ENCODE assay signal across 24 mouse cellular contexts in genomic region chr11:5980561-5980960, GRCm38 (mm10).
"Had no signal": no experiment of that assay in that cellular context is flagged by ENCODE, and none has a peak within 500 bp of the region (broad histone marks: within the 10 kb centered on the region; RNA-seq: fewer than 3 reads in every experiment).

No protein-coding gene starts in this region.

- H3K9ac ChIP-seq: limb, embryonic 13.5 days; liver, embryonic 12.5 days; liver, embryonic 15.5 days; lung, embryonic 15.5 days; neural tube, embryonic 12.5 days; neural tube, embryonic 15.5 days; stomach, embryonic 15.5 days had no signal

- H3K4me1 ChIP-seq: liver, embryonic 12.5 days; liver, embryonic 15.5 days; lung, embryonic 15.5 days; neural tube, embryonic 12.5 days; neural tube, embryonic 15.5 days; stomach, embryonic 15.5 days had no signal

- DNase-seq: kidney, adult 9 months; kidney, postnatal 14 days; kidney, postnatal 4 days; layer of hippocampus, adult 9-11 months; layer of hippocampus, postnatal 36 days; liver; lung, adult 18-20 months; lung, postnatal 10 days; lung, postnatal 36 days; midbrain, embryonic 14.5 days; right cerebral cortex, adult 18-20 months; right cerebral cortex, postnatal 14 days; spleen, adult 18-20 months; thymus, postnatal 36 days had no signal

- H3K4me3 ChIP-seq: limb, embryonic 10.5 days; limb, embryonic 13.5 days; liver, embryonic 12.5 days; liver, embryonic 15.5 days; lung, embryonic 15.5 days; megakaryocyte, embryonic 14.5 days; neural tube, embryonic 12.5 days; neural tube, embryonic 15.5 days; stomach, embryonic 15.5 days had no signal

- H3K27ac ChIP-seq: limb, embryonic 10.5 days; limb, embryonic 13.5 days; liver, embryonic 12.5 days; liver, embryonic 15.5 days; lung, embryonic 15.5 days; neural tube, embryonic 12.5 days; neural tube, embryonic 15.5 days; stomach, embryonic 15.5 days had no signal

- H3K36me3 ChIP-seq: limb, embryonic 10.5 days; limb, embryonic 13.5 days; liver, embryonic 12.5 days; liver, embryonic 15.5 days; lung, embryonic 15.5 days; neural tube, embryonic 12.5 days; stomach, embryonic 15.5 days had no signal

- H3K27me3 ChIP-seq: limb, embryonic 13.5 days; liver, embryonic 12.5 days; liver, embryonic 15.5 days; lung, embryonic 15.5 days; neural tube, embryonic 12.5 days; neural tube, embryonic 15.5 days; stomach, embryonic 15.5 days had no signal

- ATAC-seq: liver, embryonic 12.5 days had no signal

- H3K4me2 ChIP-seq: limb, embryonic 13.5 days; liver, embryonic 12.5 days; liver, embryonic 15.5 days; lung, embryonic 15.5 days; midbrain, embryonic 11.5 days; neural tube, embryonic 12.5 days; neural tube, embryonic 15.5 days; stomach, embryonic 15.5 days had no signal

- H3K9me3 ChIP-seq: limb, embryonic 10.5 days; limb, embryonic 13.5 days; liver, embryonic 12.5 days; liver, embryonic 15.5 days; lung, embryonic 15.5 days; neural tube, embryonic 12.5 days; neural tube, embryonic 15.5 days; stomach, embryonic 15.5 days had no signal
